Mouse (Mus musculus) kidney, adult 2 months (tissue): ENCODE measurements around the gene Zfp385c. TPM values are rescaled to one million over a fixed set of nuclear protein-coding genes. Genes with fewer than 3 reads are reported as not detected.

Experiments
- DNase-seq: peaks from one replicate; pipeline ENCODE4 v3.0.0; 2021
- H3K27ac ChIP-seq: fragments of 200-500 bp; 2 replicates; pipeline ENCODE4 v1.5.1; 2012; ENCODE audit warnings: low read depth, low read length, control low read depth, inconsistent platforms; ENCODE audit not compliant: insufficient read depth
- H3K27me3 ChIP-seq: fragments of 200-500 bp; replicated peaks from 2 replicates; pipeline ENCODE4 v1.6.1; 2012; ENCODE audit warnings: mild to moderate bottlenecking, moderate library complexity, low read length, inconsistent platforms; ENCODE audit not compliant: control insufficient read depth, insufficient read depth
- H3K36me3 ChIP-seq: fragments of 200-500 bp; 2 replicates; pipeline ENCODE4 v1.6.1; 2012; ENCODE audit warnings: mild to moderate bottlenecking, moderate library complexity, low read length, inconsistent platforms; ENCODE audit not compliant: control insufficient read depth, insufficient read depth
- H3K4me1 ChIP-seq: fragments of 200-500 bp; 2 replicates; pipeline ENCODE4 v1.6.1; 2011; ENCODE audit warnings: low read length; ENCODE audit not compliant: control insufficient read depth, insufficient read depth
- H3K4me3 ChIP-seq: fragments of 200-500 bp; 2 replicates; pipeline ENCODE4 v1.5.1; 2011; ENCODE audit warnings: mild to moderate bottlenecking, low read depth, low read length, control low read depth; ENCODE audit not compliant: insufficient read depth
- CTCF ChIP-seq: fragments of 200-500 bp; conservative IDR thresholded peaks from 2 replicates; pipeline ENCODE4 v1.5.1; 2011; ENCODE audit warnings: low read depth, mild to moderate bottlenecking, control low read depth, low read length, moderate library complexity, mixed read lengths; ENCODE audit not compliant: insufficient read depth, insufficient read length
- POLR2A ChIP-seq: fragments of 200-500 bp; IDR thresholded peaks from one replicate; pipeline ENCODE4 v1.6.1; 2011; ENCODE audit warnings: low read depth, low read length, control low read depth
- WGBS: fragments of 180-500 bp; shearing (Covaris S2); methylation state at CpG from one replicate; pipeline ENCODE4 v1.1.7; 2018; 5-methylcytosine and 5-hydroxymethylcytosine counted together
- polyA plus RNA-seq: library from polyadenylated mRNA; depleted of rRNA; stranded (reverse); fragments of >200 nt; gene quantifications from 2 replicates; pipeline ENCODE4 v1.2.3, GENCODE M21; 2012

The Zfp385c gene
- polyA plus RNA-seq, 1 experiment, result 0.34 TPM

- no peaks in the 10 kb centered on the region for H3K36me3 ChIP-seq
- no peak overlapping the region for H3K4me3 ChIP-seq
- 29% methylated on average over 8 of the region's 8 CpGs for WGBS
- H3K27me3 ChIP-seq, result no peaks in the 10 kb centered on the region
- H3K4me1 ChIP-seq, result no peaks in the 10 kb centered on the region
- TF ChIP-seq POLR2A, result no peak
- no peak for TF ChIP-seq CTCF
- no peak for DNase-seq
- H3K27ac ChIP-seq, result no peak overlapping the region
These were observed 41.0 kb downstream of the Zfp385c start for GRCm38 (mm10) chr11:100651205-100651604.

- no peak overlapping the region for H3K27ac ChIP-seq
- no peak overlapping the region for H3K4me3 ChIP-seq
- H3K27me3 ChIP-seq, result no peaks in the 10 kb centered on the region
- no peaks in the 10 kb centered on the region for H3K36me3 ChIP-seq
- WGBS, result 93% methylated on average over 8 of the region's 8 CpGs
- H3K4me1 ChIP-seq, result no peaks in the 10 kb centered on the region
- TF ChIP-seq POLR2A (no peak), CTCF (no peak)
- DNase-seq, result no peak
These were observed 43.9 kb downstream of the Zfp385c start for GRCm38 (mm10) chr11:100648405-100648804.

GRCm38 (mm10) chr11:100646265-100646664 is 46.0 kb downstream of the Zfp385c start:
- no peaks in the 10 kb centered on the region for H3K4me1 ChIP-seq

GRCm38 (mm10) chr11:100643612-100644575 is 48.4 kb downstream of the Zfp385c start:
- H3K4me3 ChIP-seq, result no peak overlapping the region
- no peaks in the 10 kb centered on the region for H3K4me1 ChIP-seq
- TF ChIP-seq POLR2A, result no peak
- no peak for TF ChIP-seq CTCF
- DNase-seq, result no peak
- H3K27me3 ChIP-seq, result no peaks in the 10 kb centered on the region
- no peak overlapping the region for H3K27ac ChIP-seq
- no peaks in the 10 kb centered on the region for H3K36me3 ChIP-seq
- WGBS, result 66% methylated on average over 15 of the region's 15 CpGs

More at GRCm38 (mm10) chr11:100646265-100646664, 46.0 kb downstream of the Zfp385c start:
- TF ChIP-seq POLR2A (no peak), CTCF (peak; percentile 63)
- no peak overlapping the region for H3K27ac ChIP-seq
- no peaks in the 10 kb centered on the region for H3K27me3 ChIP-seq
- 22% methylated on average over 1 of the region's 1 CpGs for WGBS
- H3K4me3 ChIP-seq, result no peak overlapping the region
- H3K36me3 ChIP-seq, result no peaks in the 10 kb centered on the region
- peak; percentile 40 for DNase-seq

DNA sequence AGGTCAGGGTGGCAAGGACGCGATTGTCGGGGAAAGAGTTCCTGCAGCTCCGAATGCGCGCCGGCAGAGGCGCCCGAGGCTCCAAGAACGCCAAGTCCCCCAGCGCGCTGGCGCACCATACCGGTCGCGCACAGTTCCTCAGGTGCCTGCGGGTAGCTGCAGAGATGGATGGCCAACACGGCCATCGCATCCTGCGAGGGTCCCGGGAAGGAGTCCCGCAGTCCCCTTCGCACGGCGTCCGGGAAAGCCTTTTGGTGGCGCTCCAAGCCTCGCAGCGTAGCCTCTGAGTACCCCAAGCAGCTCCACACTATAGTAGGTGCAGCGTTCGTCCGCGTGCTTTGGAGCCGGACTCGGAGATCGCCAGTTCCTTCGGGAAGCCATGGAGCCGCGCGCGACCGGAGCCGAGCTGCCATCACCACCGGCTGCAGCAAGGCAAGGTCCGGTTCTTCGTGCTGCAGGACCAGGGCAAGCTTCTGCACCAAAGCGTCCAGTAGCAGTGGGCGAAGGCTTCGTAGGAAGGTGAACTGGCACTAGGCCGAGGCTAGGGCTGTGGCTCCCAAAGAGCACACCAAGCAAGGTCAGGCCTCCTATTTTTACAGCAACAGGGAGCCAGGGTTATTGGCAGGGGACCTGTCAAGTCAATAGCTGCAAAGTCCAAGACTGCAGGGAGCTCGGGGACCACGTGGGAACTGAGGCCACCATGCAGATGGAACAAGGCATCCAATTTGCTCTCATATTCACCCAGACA is 51.9 kb downstream of the Zfp385c start:
- 10% methylated on average over 52 of the region's 52 CpGs for WGBS
- TF ChIP-seq POLR2A (no peak), CTCF (peak; percentile 46; the same call in 1 of the 2 replicates)
- DNase-seq, result peak; percentile 36
- Histone ChIP-seq H3K4me1 (no peaks in the 10 kb centered on the region), H3K27me3 (no peaks in the 10 kb centered on the region), H3K36me3 (no peaks in the 10 kb centered on the region), H3K4me3 (no peak overlapping the region), H3K27ac (no peak overlapping the region)

DNA sequence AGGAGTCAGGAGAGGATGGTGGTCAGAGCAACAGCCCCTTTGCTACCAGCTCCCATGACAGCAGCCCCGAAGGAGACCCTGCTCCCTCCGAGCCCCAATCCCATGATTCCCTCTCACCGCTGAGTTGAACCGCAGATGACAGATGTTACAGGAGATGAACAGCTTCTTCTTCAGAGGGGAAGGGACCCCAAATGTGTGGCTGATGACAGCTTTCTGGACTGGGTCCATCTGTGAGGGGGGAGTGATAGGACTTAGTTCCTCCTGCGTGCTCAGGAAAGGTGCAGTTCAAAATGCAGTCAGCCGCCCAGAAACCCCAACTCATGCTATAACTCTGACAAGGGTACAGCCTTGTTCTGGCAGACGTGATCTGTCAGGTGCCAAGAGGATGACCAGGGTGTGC is 57.7 kb downstream of the Zfp385c start:
- no peak overlapping the region for H3K4me3 ChIP-seq
- DNase-seq, result no peak
- no peaks in the 10 kb centered on the region for H3K36me3 ChIP-seq
- H3K27me3 ChIP-seq, result no peaks in the 10 kb centered on the region
- TF ChIP-seq CTCF (no peak), POLR2A (no peak)
- 67% methylated on average over 7 of the region's 7 CpGs for whole genome bisulfite sequencing
- no peak overlapping the region for H3K27ac ChIP-seq
- no peaks in the 10 kb centered on the region for H3K4me1 ChIP-seq

GRCm38 (mm10) chr11:100628862-100629352 is 63.3 kb downstream of the Zfp385c start:
- TF ChIP-seq CTCF (no peak), POLR2A (no peak)
- 21% methylated on average over 13 of the region's 13 CpGs for WGBS
- 0 out of 2 replicates have a peak, but pooled peaks cover 2% of the 10 kb centered on the region for H3K4me1 ChIP-seq
- no peaks in the 10 kb centered on the region for H3K36me3 ChIP-seq
- H3K27me3 ChIP-seq, result no peaks in the 10 kb centered on the region
- no peak for DNase-seq
- no peak overlapping the region for H3K4me3 ChIP-seq
- no peak overlapping the region for H3K27ac ChIP-seq
